ENCODE assay signal across 8 mouse cellular contexts in genomic region chr11:51605602-51606446, GRCm38 (mm10). TPM values are rescaled to one million over a fixed set of nuclear protein-coding genes. Genes with fewer than 3 reads are reported as not detected.
DNase-seq lines count a peak whose midpoint lies in the region; ATAC-seq and TF ChIP-seq lines count a peak whose summit lies in the region.

No protein-coding gene starts in this region.

- H3K4me1 ChIP-seq in bone marrow, adult 2 months (ENCODE audit: control insufficient read depth, insufficient read depth, low read length), result no peaks in the 10 kb centered on the region; the same call in 1 of the 2 replicates
- H3K4me1 ChIP-seq in embryonic facial prominence, embryonic 15.5 days, result peaks cover 46% of the 10 kb centered on the region
- H3K4me1 ChIP-seq in heart, embryonic 10.5 days, result peaks cover 29% of the 10 kb centered on the region
- H3K4me1 ChIP-seq in kidney, embryonic 15.5 days, result peaks cover 46% of the 10 kb centered on the region
- H3K4me1 ChIP-seq in liver, embryonic 12.5 days, result peaks cover 78% of the 10 kb centered on the region
- H3K4me1 ChIP-seq in stomach, embryonic 14.5 days (ENCODE audit: control insufficient read depth, insufficient read depth, low read length), result peaks cover 23% of the 10 kb centered on the region

- peak overlapping the region; percentile 68 for H3K4me2 ChIP-seq in embryonic facial prominence, embryonic 15.5 days (replicated peaks)
- peak overlapping the region; percentile 76 for H3K4me2 ChIP-seq in kidney, embryonic 15.5 days
- peak overlapping the region; percentile 93 for H3K4me2 ChIP-seq in liver, embryonic 12.5 days
- H3K4me2 ChIP-seq in stomach, embryonic 14.5 days (replicated peaks; ENCODE audit: low read depth, low read length), result peak overlapping the region; percentile 61

- H3K27ac ChIP-seq in bone marrow, adult 2 months (ENCODE audit: control insufficient read depth, insufficient read depth, low read depth, low read length, poor library complexity), result peak overlapping the region; percentile 95
- peak overlapping the region; percentile 95 for H3K27ac ChIP-seq in embryonic facial prominence, embryonic 15.5 days (replicated peaks)
- H3K27ac ChIP-seq in heart, embryonic 10.5 days, result peak overlapping the region; percentile 100
- peak overlapping the region; percentile 96 for H3K27ac ChIP-seq in kidney, embryonic 15.5 days
- peak overlapping the region; percentile 96 for H3K27ac ChIP-seq in liver, embryonic 12.5 days
- H3K27ac ChIP-seq in stomach, embryonic 14.5 days (ENCODE audit: low read length), result peak overlapping the region; percentile 95

- H3K36me3 ChIP-seq in embryonic facial prominence, embryonic 15.5 days, result peaks cover 45% of the 10 kb centered on the region
- peaks cover 47% of the 10 kb centered on the region for H3K36me3 ChIP-seq in heart, embryonic 10.5 days
- peaks cover 49% of the 10 kb centered on the region for H3K36me3 ChIP-seq in kidney, embryonic 15.5 days
- H3K36me3 ChIP-seq in liver, embryonic 12.5 days, result peaks cover 49% of the 10 kb centered on the region
- H3K36me3 ChIP-seq in stomach, embryonic 14.5 days (ENCODE audit: control insufficient read depth, insufficient read depth, low read length), result peaks cover 48% of the 10 kb centered on the region

- no peaks in the 10 kb centered on the region for H3K27me3 ChIP-seq in embryonic facial prominence, embryonic 15.5 days
- no peaks in the 10 kb centered on the region for H3K27me3 ChIP-seq in heart, embryonic 10.5 days (ENCODE audit: insufficient read depth, poor library complexity, severe bottlenecking)
- H3K27me3 ChIP-seq in kidney, embryonic 15.5 days, result no peaks in the 10 kb centered on the region
- H3K27me3 ChIP-seq in liver, embryonic 12.5 days (replicated peaks), result no peaks in the 10 kb centered on the region
- no peaks in the 10 kb centered on the region for H3K27me3 ChIP-seq in stomach, embryonic 14.5 days (ENCODE audit: control insufficient read depth, insufficient read depth, low read length)

- H3K9ac ChIP-seq in embryonic facial prominence, embryonic 15.5 days, result peak overlapping the region; percentile 100
- H3K9ac ChIP-seq in kidney, embryonic 15.5 days, result peak overlapping the region; percentile 99
- H3K9ac ChIP-seq in liver, embryonic 12.5 days, result peak overlapping the region; percentile 99
- H3K9ac ChIP-seq in stomach, embryonic 14.5 days (replicated peaks; ENCODE audit: low read depth, low read length), result peak overlapping the region; percentile 100

- ATAC-seq in embryonic facial prominence, embryonic 15.5 days (ENCODE audit: insufficient number of reproducible peaks, low FRiP score, low TSS enrichment, low read depth), result peak; percentile 77
- peak; percentile 81 for ATAC-seq in kidney, embryonic 15.5 days (replicated peaks; ENCODE audit: low FRiP score)
- peak; percentile 73 for ATAC-seq in liver, embryonic 12.5 days
- peak; percentile 82 for ATAC-seq in stomach, embryonic 14.5 days (ENCODE audit: insufficient number of reproducible peaks, insufficient read depth, low FRiP score, low read depth)

- DNase-seq in A20 (ENCODE audit: low read depth, low spot score), result peak; percentile 87
- DNase-seq in heart, embryonic 10.5 days (ENCODE audit: low spot score), result peak; percentile 93
- peak; percentile 73 to 82 for DNase-seq in natural killer cell, adult 2 months (ENCODE audit: low spot score in 2 of 2)

- H3K4me3 ChIP-seq in bone marrow, adult 2 months (replicated peaks; ENCODE audit: control insufficient read depth, low read depth, low read length), result peak overlapping the region; percentile 79
- peak overlapping the region; percentile 95 for H3K4me3 ChIP-seq in embryonic facial prominence, embryonic 15.5 days (replicated peaks)
- peak overlapping the region; percentile 99 for H3K4me3 ChIP-seq in heart, embryonic 10.5 days
- H3K4me3 ChIP-seq in kidney, embryonic 15.5 days (replicated peaks), result peak overlapping the region; percentile 95
- H3K4me3 ChIP-seq in liver, embryonic 12.5 days, result peak overlapping the region; percentile 99
- H3K4me3 ChIP-seq in stomach, embryonic 14.5 days (ENCODE audit: low read depth, low read length), result peak overlapping the region; percentile 97

- TF ChIP-seq POLR2A in bone marrow, adult 2 months (IDR thresholded peaks at IDR 0.05; ENCODE audit: borderline replicate concordance, control insufficient read depth, low read depth, low read length), result peak; percentile 66; the same call in 1 of the 2 replicates

- under 1% methylated on average over 81 of the region's 81 CpGs for WGBS in bone marrow, adult 2 months
- WGBS in embryonic facial prominence, embryonic 15.5 days, result under 1% methylated on average over 62 of the region's 81 CpGs
- under 1% methylated on average over 80 of the region's 81 CpGs for WGBS in heart, embryonic 10.5 days
- WGBS in kidney, embryonic 15.5 days, result under 1% methylated on average over 73 of the region's 81 CpGs
- under 1% methylated on average over 71 of the region's 81 CpGs for WGBS in liver, embryonic 12.5 days (ENCODE audit: insufficient replicate concordance)
- WGBS in stomach, embryonic 14.5 days, result under 1% methylated on average over 81 of the region's 81 CpGs

- TF ChIP-seq CTCF in bone marrow, adult 2 months (IDR thresholded peaks at IDR 0.05; ENCODE audit: control insufficient read depth, insufficient read depth, low read length), result no peak

- no peaks in the 10 kb centered on the region for H3K9me3 ChIP-seq in embryonic facial prominence, embryonic 15.5 days (replicated peaks)
- H3K9me3 ChIP-seq in heart, embryonic 10.5 days, result no peaks in the 10 kb centered on the region
- H3K9me3 ChIP-seq in kidney, embryonic 15.5 days (replicated peaks), result no peaks in the 10 kb centered on the region
- no peaks in the 10 kb centered on the region for H3K9me3 ChIP-seq in liver, embryonic 12.5 days (replicated peaks)
- H3K9me3 ChIP-seq in stomach, embryonic 14.5 days (ENCODE audit: control insufficient read depth, low read depth, low read length), result no peaks in the 10 kb centered on the region

RNA-seq across cellular contexts. Expression of gene Hnrnpab, which starts 0.8 kb away (rescaled TPM):
- 188 and 198 TPM in 2 replicates for polyA plus RNA-seq in bone marrow, adult 2 months (2011; ENCODE audit: insufficient read depth, insufficient read length, low replicate concordance, missing spikeins)
- polyA plus RNA-seq in embryonic facial prominence, embryonic 15.5 days (2015; fragmentation: Nextera tagmentation; extraction: Ambion mirVana), result 380 and 381 TPM in 2 replicates
- polyA plus RNA-seq in heart, embryonic 10.5 days (2016; fragmentation: Nextera tagmentation; extraction: Ambion mirVana), result 341 and 617 TPM in 2 replicates
- polyA plus RNA-seq in kidney, embryonic 15.5 days (2015; fragmentation: Nextera tagmentation; extraction: Ambion mirVana), result 443 and 447 TPM in 2 replicates
- polyA plus RNA-seq in liver, embryonic 12.5 days (2016; fragmentation: Nextera tagmentation; extraction: Ambion mirVana), result 503 and 514 TPM in 2 replicates
- 474 and 532 TPM in 2 replicates for polyA plus RNA-seq in stomach, embryonic 14.5 days (2014; fragmentation: Nextera tagmentation; extraction: Ambion mirVana)

RNA-seq across cellular contexts. Expression of gene Nhp2, which starts 13.7 kb away (rescaled TPM):
- polyA plus RNA-seq in bone marrow, adult 2 months (2011; ENCODE audit: insufficient read depth, insufficient read length, low replicate concordance, missing spikeins), result 58.3 and 118 TPM in 2 replicates
- 138 and 147 TPM in 2 replicates for polyA plus RNA-seq in embryonic facial prominence, embryonic 15.5 days (2015; fragmentation: Nextera tagmentation; extraction: Ambion mirVana)
- 154 and 210 TPM in 2 replicates for polyA plus RNA-seq in heart, embryonic 10.5 days (2016; fragmentation: Nextera tagmentation; extraction: Ambion mirVana)
- polyA plus RNA-seq in kidney, embryonic 15.5 days (2015; fragmentation: Nextera tagmentation; extraction: Ambion mirVana), result 163 and 169 TPM in 2 replicates
- polyA plus RNA-seq in liver, embryonic 12.5 days (2016; fragmentation: Nextera tagmentation; extraction: Ambion mirVana), result 217 and 228 TPM in 2 replicates
- polyA plus RNA-seq in stomach, embryonic 14.5 days (2014; fragmentation: Nextera tagmentation; extraction: Ambion mirVana), result 159 and 174 TPM in 2 replicates

RNA-seq across cellular contexts. Expression of gene Phykpl, which starts 21.3 kb away (rescaled TPM):
- polyA plus RNA-seq in bone marrow, adult 2 months (2011; ENCODE audit: insufficient read depth, insufficient read length, low replicate concordance, missing spikeins), result 7.7 and 10.8 TPM in 2 replicates
- 18.2 and 20.7 TPM in 2 replicates for polyA plus RNA-seq in embryonic facial prominence, embryonic 15.5 days (2015; fragmentation: Nextera tagmentation; extraction: Ambion mirVana)
- 18.1 and 18.2 TPM in 2 replicates for polyA plus RNA-seq in heart, embryonic 10.5 days (2016; fragmentation: Nextera tagmentation; extraction: Ambion mirVana)
- 22.2 and 23.1 TPM in 2 replicates for polyA plus RNA-seq in kidney, embryonic 15.5 days (2015; fragmentation: Nextera tagmentation; extraction: Ambion mirVana)
- 20.1 and 22.2 TPM in 2 replicates for polyA plus RNA-seq in liver, embryonic 12.5 days (2016; fragmentation: Nextera tagmentation; extraction: Ambion mirVana)
- polyA plus RNA-seq in stomach, embryonic 14.5 days (2014; fragmentation: Nextera tagmentation; extraction: Ambion mirVana), result 19.0 and 21.8 TPM in 2 replicates

RNA-seq across cellular contexts. Expression of gene Rmnd5b, which starts 29.9 kb away (rescaled TPM):
- 14.8 and 19.3 TPM in 2 replicates for polyA plus RNA-seq in bone marrow, adult 2 months (2011; ENCODE audit: insufficient read depth, insufficient read length, low replicate concordance, missing spikeins)
- 53.1 and 55.1 TPM in 2 replicates for polyA plus RNA-seq in embryonic facial prominence, embryonic 15.5 days (2015; fragmentation: Nextera tagmentation; extraction: Ambion mirVana)
- 34.3 and 37.9 TPM in 2 replicates for polyA plus RNA-seq in heart, embryonic 10.5 days (2016; fragmentation: Nextera tagmentation; extraction: Ambion mirVana)
- 43.1 and 44.0 TPM in 2 replicates for polyA plus RNA-seq in kidney, embryonic 15.5 days (2015; fragmentation: Nextera tagmentation; extraction: Ambion mirVana)
- polyA plus RNA-seq in liver, embryonic 12.5 days (2016; fragmentation: Nextera tagmentation; extraction: Ambion mirVana), result 30.4 and 34.4 TPM in 2 replicates
- polyA plus RNA-seq in stomach, embryonic 14.5 days (2014; fragmentation: Nextera tagmentation; extraction: Ambion mirVana), result 42.6 and 47.8 TPM in 2 replicates

RNA-seq across cellular contexts. Expression of gene N4bp3, which starts 44.8 kb away (rescaled TPM):
- 2.7 and 5.7 TPM in 2 replicates for polyA plus RNA-seq in bone marrow, adult 2 months (2011; ENCODE audit: insufficient read depth, insufficient read length, low replicate concordance, missing spikeins)
- 41.0 and 45.4 TPM in 2 replicates for polyA plus RNA-seq in embryonic facial prominence, embryonic 15.5 days (2015; fragmentation: Nextera tagmentation; extraction: Ambion mirVana)
- polyA plus RNA-seq in heart, embryonic 10.5 days (2016; fragmentation: Nextera tagmentation; extraction: Ambion mirVana), result 6.9 and 12.0 TPM in 2 replicates
- 27.8 and 32.1 TPM in 2 replicates for polyA plus RNA-seq in kidney, embryonic 15.5 days (2015; fragmentation: Nextera tagmentation; extraction: Ambion mirVana)
- 4.9 and 5.3 TPM in 2 replicates for polyA plus RNA-seq in liver, embryonic 12.5 days (2016; fragmentation: Nextera tagmentation; extraction: Ambion mirVana)
- 12.7 and 13.4 TPM in 2 replicates for polyA plus RNA-seq in stomach, embryonic 14.5 days (2014; fragmentation: Nextera tagmentation; extraction: Ambion mirVana)

Comparison
In these comparisons a context has a peak if more than half of its experiments do, and no peak if none do; other contexts are left out.
1. Peak in every context shown above with its lines: DNase-seq, ATAC-seq, H3K4me3 ChIP-seq and H3K27ac ChIP-seq.